Mouse (Mus musculus) kidney, embryonic 14.5 days (tissue): ENCODE data around the gene Spata48. TPM values are rescaled to one million over a fixed set of nuclear protein-coding genes. Genes with fewer than 3 reads are reported as not detected.

Source experiments
- ATAC-seq: fragments of 200-750 bp; cut with Nextera tagmentation; 2 replicates; pipeline ENCODE4 v1.8.0; 2017; ENCODE audit warnings: moderate number of reproducible peaks, mild to moderate bottlenecking, moderate TSS enrichment, moderate library complexity; ENCODE audit not compliant: low FRiP score, low TSS enrichment
- H3K27ac ChIP-seq: fragments of 300-500 bp; sonication (generic); 2 replicates; pipeline ENCODE4 v1.5.1; 2014; ENCODE audit warnings: low read depth, mild to moderate bottlenecking, low read length, moderate library complexity, mixed read lengths
- H3K27me3 ChIP-seq: fragments of 300-500 bp; sonication (generic); 2 replicates; pipeline ENCODE4 v1.6.1; 2014; ENCODE audit warnings: mild to moderate bottlenecking, low read length; ENCODE audit not compliant: control insufficient read depth, insufficient read depth
- H3K36me3 ChIP-seq: fragments of 300-500 bp; sonication (generic); 2 replicates; pipeline ENCODE4 v1.6.1; 2014; ENCODE audit warnings: low read length, mixed read lengths; ENCODE audit not compliant: control insufficient read depth, insufficient read depth
- H3K4me1 ChIP-seq: fragments of 300-500 bp; sonication (generic); 2 replicates; pipeline ENCODE4 v1.6.1; 2014; ENCODE audit warnings: low read length, mixed read lengths; ENCODE audit not compliant: control insufficient read depth, insufficient read depth
- H3K4me2 ChIP-seq: fragments of 300-500 bp; sonication (generic); replicated peaks from 2 replicates; pipeline ENCODE4 v1.6.1; 2014; ENCODE audit warnings: low read depth, mild to moderate bottlenecking, low read length
- H3K4me3 ChIP-seq: fragments of 300-500 bp; sonication (generic); 2 replicates; pipeline ENCODE4 v1.5.1; 2014; ENCODE audit warnings: mild to moderate bottlenecking, low read length
- H3K9ac ChIP-seq: fragments of 300-500 bp; sonication (generic); 2 replicates; pipeline ENCODE4 v1.6.1; 2014; ENCODE audit warnings: low read depth, mild to moderate bottlenecking, low read length, moderate library complexity
- H3K9me3 ChIP-seq: fragments of 300-500 bp; sonication (generic); 2 replicates; pipeline ENCODE4 v1.6.1; 2016; ENCODE audit warnings: low read length; ENCODE audit not compliant: control insufficient read depth
- WGBS: fragments of 180-500 bp; shearing (Covaris S2); extraction: QIAGEN DNeasy Blood & Tissue Kit; methylation state at CpG from one replicate; pipeline ENCODE4 v1.1.7; 2014; 5-methylcytosine and 5-hydroxymethylcytosine counted together
- polyA plus RNA-seq: library from polyadenylated mRNA; unstranded; fragments of >200 nt; fragmentation: Nextera tagmentation; extraction: Ambion mirVana; gene quantifications from 2 replicates; pipeline ENCODE4 v1.2.1, GENCODE M21; 2014

Gene Spata48
- polyA plus RNA-seq, 1 experiment from 2014 or later: 2.7 TPM

GRCm38 (mm10) chr11:11521908-11522441, 60.1 kb downstream of the Spata48 start:
- Histone ChIP-seq H3K4me2 (no peak overlapping the region), H3K36me3 (no peaks in the 10 kb centered on the region), H3K4me1 (no peaks in the 10 kb centered on the region), H3K4me3 (no peak overlapping the region), H3K9ac (no peak overlapping the region), H3K9me3 (no peaks in the 10 kb centered on the region), H3K27ac (no peak overlapping the region), H3K27me3 (no peaks in the 10 kb centered on the region)
- no peak for ATAC-seq
- WGBS: 73% methylated on average over 5 of the region's 5 CpGs

DNA sequence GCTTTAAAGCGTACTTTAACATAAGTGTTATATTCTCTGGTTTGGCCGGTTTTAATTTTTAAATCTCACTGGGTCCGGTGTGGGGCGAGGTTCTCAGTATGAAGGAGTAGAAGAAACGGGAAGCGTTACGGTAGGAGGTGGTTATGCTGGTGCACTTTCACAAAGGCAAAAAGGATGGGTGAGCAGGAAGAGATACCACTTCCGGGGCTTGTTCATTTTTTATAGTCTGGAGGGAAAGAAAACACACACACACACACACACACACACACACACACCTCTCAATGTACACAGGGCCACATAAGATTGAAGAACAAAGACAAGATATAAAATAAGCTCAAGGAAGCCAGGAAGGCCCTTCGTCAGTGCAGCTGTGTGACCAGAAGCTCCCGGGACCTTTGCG, 66.9 kb downstream of the Spata48 start:
- WGBS: 81% methylated on average over 11 of the region's 11 CpGs
- Histone ChIP-seq H3K27ac (no peak overlapping the region), H3K4me2 (no peak overlapping the region), H3K36me3 (no peaks in the 10 kb centered on the region), H3K4me3 (no peak overlapping the region), H3K27me3 (no peaks in the 10 kb centered on the region), H3K4me1 (no peaks in the 10 kb centered on the region), H3K9me3 (no peaks in the 10 kb centered on the region), H3K9ac (no peak overlapping the region)
- no peak for ATAC-seq

DNA sequence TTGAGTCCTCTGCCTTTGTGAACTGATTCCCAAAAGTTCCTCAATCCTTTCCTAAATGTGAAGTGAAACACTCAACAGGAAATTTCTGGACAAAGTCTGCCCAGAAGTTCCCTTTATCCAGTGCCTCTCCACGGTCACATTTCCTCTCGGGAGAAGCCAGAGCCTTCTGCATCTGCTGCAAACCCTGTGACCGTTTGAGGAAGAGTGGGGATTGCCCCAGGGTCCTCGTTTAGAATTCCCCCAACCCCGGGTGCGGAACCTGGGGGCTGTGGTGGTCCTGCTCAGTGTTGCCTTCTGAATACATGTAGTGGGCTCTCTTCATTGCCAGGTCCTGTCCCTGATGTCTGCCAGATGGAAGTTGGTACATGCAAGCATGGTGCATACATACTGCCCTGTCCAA, 67.3 kb downstream of the Spata48 start:
- Histone ChIP-seq H3K4me2 (no peak overlapping the region), H3K36me3 (no peaks in the 10 kb centered on the region), H3K27me3 (no peaks in the 10 kb centered on the region), H3K9me3 (no peaks in the 10 kb centered on the region), H3K27ac (no peak overlapping the region), H3K9ac (no peak overlapping the region), H3K4me3 (no peak overlapping the region), H3K4me1 (no peaks in the 10 kb centered on the region)
- 65% methylated on average over 6 of the region's 6 CpGs for WGBS
- ATAC-seq: no peak

GRCm38 (mm10) chr11:11530126-11530525, 68.2 kb downstream of the Spata48 start:
- Histone ChIP-seq H3K9ac (no peak overlapping the region), H3K4me3 (no peak overlapping the region), H3K4me1 (no peaks in the 10 kb centered on the region), H3K9me3 (no peaks in the 10 kb centered on the region), H3K36me3 (no peaks in the 10 kb centered on the region), H3K27ac (no peak overlapping the region), H3K4me2 (no peak overlapping the region), H3K27me3 (no peaks in the 10 kb centered on the region)
- WGBS: 80% methylated on average over 2 of the region's 2 CpGs
- no peak for ATAC-seq

DNA sequence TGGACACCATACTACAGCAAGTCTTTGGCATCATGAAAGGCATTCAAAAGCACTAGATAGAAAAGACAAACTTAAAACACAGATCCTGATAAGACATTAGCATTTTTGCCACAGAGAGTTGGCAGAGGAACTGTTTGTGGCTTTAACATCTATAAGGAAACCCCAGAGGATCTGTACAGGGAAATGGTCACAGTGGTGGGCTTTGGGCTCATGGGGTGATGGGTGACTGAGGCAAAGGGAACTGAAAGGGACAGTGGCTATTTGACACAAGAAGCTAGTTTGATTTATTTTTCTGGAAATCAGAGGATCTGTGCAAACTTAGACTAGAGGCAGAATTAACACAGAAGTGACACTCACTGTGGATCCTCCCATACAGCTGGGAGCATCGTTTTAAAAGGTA, 74.4 kb downstream of the Spata48 start:
- H3K9me3 ChIP-seq: no peaks in the 10 kb centered on the region
- H3K36me3 ChIP-seq: no peaks in the 10 kb centered on the region
- no peak overlapping the region for H3K4me2 ChIP-seq
- H3K27me3 ChIP-seq: no peaks in the 10 kb centered on the region
- no peak overlapping the region for H3K27ac ChIP-seq
- H3K4me3 ChIP-seq: no peak overlapping the region
- no peaks in the 10 kb centered on the region for H3K4me1 ChIP-seq
- ATAC-seq: no peak
- 84% methylated on average over 1 of the region's 1 CpGs for WGBS
- no peak overlapping the region for H3K9ac ChIP-seq

GRCm38 (mm10) chr11:11545948-11546347, 84.1 kb downstream of the Spata48 start:
- H3K9ac ChIP-seq: no peak overlapping the region
- no peak overlapping the region for H3K4me3 ChIP-seq
- H3K4me2 ChIP-seq: no peak overlapping the region
- no peaks in the 10 kb centered on the region for H3K36me3 ChIP-seq
- no peaks in the 10 kb centered on the region for H3K27me3 ChIP-seq
- no peaks in the 10 kb centered on the region for H3K4me1 ChIP-seq
- H3K27ac ChIP-seq: no peak overlapping the region
- 92% methylated on average over 3 of the region's 3 CpGs for WGBS
- H3K9me3 ChIP-seq: no peaks in the 10 kb centered on the region
- ATAC-seq: no peak

DNA sequence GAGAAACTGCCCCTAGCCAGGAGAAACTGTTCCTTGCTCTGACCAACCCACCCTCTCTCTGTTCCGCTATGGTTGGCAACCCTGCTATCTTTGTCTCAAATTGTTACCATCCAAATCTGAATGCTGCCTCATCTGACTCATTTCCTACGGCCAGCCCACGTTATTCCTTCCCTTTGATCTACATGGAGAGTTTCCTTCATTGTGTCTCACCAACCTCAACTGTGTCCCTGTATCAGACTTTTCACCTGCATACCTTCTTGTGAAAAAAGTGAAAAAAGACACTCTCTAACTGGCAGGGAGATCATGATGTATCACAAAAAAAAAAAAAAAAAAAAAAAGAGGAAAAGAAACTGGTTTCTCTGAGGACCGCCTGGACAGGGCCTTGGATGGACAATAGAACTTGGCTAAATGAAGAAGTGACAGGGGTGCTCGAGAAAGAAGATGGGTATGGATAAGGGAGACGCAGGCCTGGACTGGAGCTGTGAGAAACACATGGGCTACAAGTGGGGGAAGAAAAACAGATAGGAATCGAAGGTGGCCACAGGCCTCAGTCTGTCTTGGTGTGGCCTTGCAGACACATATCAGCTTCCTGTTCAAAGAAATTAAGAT, 85.1 kb downstream of the Spata48 start:
- ATAC-seq: no peak
- WGBS: 83% methylated on average over 7 of the region's 7 CpGs
- Histone ChIP-seq H3K9ac (no peak overlapping the region), H3K27ac (no peak overlapping the region), H3K9me3 (no peaks in the 10 kb centered on the region), H3K4me2 (no peak overlapping the region), H3K36me3 (no peaks in the 10 kb centered on the region), H3K4me3 (no peak overlapping the region), H3K27me3 (no peaks in the 10 kb centered on the region), H3K4me1 (no peaks in the 10 kb centered on the region)

DNA sequence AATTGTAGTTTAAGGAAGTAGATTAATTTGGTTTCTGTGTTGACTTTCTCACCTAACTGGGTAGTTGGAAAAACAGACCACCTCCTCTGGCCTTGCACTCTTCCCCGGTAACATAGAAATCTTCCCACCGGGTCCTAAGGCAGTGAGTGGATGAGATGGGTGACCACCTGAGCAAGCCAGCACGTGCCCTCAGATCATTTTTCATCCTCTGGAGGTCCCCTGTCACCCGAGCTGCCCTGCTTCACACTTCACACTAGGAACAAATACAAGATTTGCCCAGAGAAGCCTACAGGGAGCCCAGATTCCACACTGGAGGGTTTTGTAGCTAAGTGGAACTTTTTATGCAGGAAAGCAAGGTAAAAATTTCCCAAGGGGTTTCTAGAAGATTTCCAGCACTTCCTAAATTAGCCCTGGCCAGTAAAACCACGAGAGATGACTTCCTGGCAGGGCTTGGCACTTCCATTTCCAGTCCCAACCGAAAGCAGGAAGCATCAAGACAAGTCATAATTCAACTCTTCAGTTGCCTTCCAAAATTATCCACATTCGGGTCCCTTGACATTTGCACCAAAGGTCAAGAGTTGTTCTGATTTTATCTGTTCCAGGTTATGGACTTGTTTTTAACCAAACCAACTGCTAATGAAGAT, 85.8 kb downstream of the Spata48 start:
- no peak overlapping the region for H3K27ac ChIP-seq
- no peak overlapping the region for H3K4me2 ChIP-seq
- H3K9ac ChIP-seq: no peak overlapping the region
- WGBS: 43% methylated on average over 7 of the region's 7 CpGs
- ATAC-seq: no peak
- no peaks in the 10 kb centered on the region for H3K9me3 ChIP-seq
- H3K36me3 ChIP-seq: no peaks in the 10 kb centered on the region
- H3K27me3 ChIP-seq: no peaks in the 10 kb centered on the region
- H3K4me1 ChIP-seq: no peaks in the 10 kb centered on the region
- H3K4me3 ChIP-seq: no peak overlapping the region

- no peaks in the 10 kb centered on the region for H3K9me3 ChIP-seq
- no peak for ATAC-seq
- H3K9ac ChIP-seq: no peak overlapping the region
- no peak overlapping the region for H3K4me3 ChIP-seq
- H3K4me2 ChIP-seq: no peak overlapping the region
- WGBS: 83% methylated on average over 8 of the region's 8 CpGs
- H3K4me1 ChIP-seq: no peaks in the 10 kb centered on the region
- no peak overlapping the region for H3K27ac ChIP-seq
- no peaks in the 10 kb centered on the region for H3K36me3 ChIP-seq
- H3K27me3 ChIP-seq: no peaks in the 10 kb centered on the region
Measured at GRCm38 (mm10) chr11:11555563-11555962, 93.7 kb downstream of the Spata48 start.
